In the genomic region with DNA sequence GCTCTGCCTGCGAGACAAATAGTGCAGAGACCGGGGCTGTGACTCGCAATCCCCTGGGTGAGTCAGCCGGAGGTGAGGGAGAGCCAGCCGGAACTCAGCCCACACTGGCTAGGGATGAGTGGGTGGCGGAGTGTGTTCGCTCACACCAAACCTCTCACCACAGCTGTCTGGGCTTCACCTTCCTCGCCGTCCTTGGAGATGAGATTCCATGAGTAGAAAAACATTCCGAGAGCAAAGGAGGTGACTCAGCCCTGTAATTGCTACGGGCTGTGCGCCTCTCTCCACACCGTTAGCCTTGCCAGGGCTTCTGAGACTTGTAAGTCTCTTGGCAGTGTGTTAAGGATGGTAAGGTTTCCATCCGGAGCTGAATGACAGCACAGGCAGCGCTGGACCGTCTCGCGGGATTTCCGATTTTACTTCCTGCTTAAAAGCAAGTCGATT, we compare ENCODE assay signal across 9 mouse cellular contexts.
DNase-seq lines count a peak whose midpoint lies in the region; ATAC-seq lines count a peak whose summit lies in the region.
"Had no signal": no experiment of that assay in that cellular context is flagged by ENCODE, and none has a peak within 500 bp of the region (broad histone marks: within the 10 kb centered on the region; RNA-seq: fewer than 3 reads in every experiment).

No protein-coding gene starts in this region.

- peak; percentile 12 for DNase-seq in adrenal gland, postnatal 10 days
- DNase-seq in adrenal gland, adult 8-10 months = no peak
- DNase-seq in 416B (ENCODE audit: low read depth) = peak; percentile 33
- DNase-seq in frontal cortex, postnatal 10 days (ENCODE audit: low spot score in 2 of 2) = peak; percentile 8 to 16
- DNase-seq in left cerebral cortex, adult 18-20 months (ENCODE audit: low spot score in 2 of 2) = peak; percentile 62
- no peak for DNase-seq in layer of hippocampus, postnatal 25 days (ENCODE audit: extremely low spot score in 1 of 2, low spot score in 1 of 2)
- DNase-seq in thymus, postnatal 25 days = no peak
- DNase-seq: cerebellum, postnatal 36 days had no signal

- no peak for ATAC-seq in cerebellum, adult (ENCODE audit: insufficient number of reproducible peaks, low FRiP score, low TSS enrichment)

Comparison
In these comparisons a context has a peak if more than half of its experiments do, and no peak if none do; other contexts are left out.
1. DNase-seq: peak in adrenal gland, postnatal 10 days (single experiment), 416B (single experiment), frontal cortex, postnatal 10 days (2 of 2) and left cerebral cortex, adult 18-20 months (2 of 2); none in adrenal gland, adult 8-10 months (single experiment), layer of hippocampus, postnatal 25 days (0 of 2) and thymus, postnatal 25 days (single experiment).